Mouse (Mus musculus): ENCODE results near the gene Pmf1. TPM values are rescaled to one million over a fixed set of nuclear protein-coding genes. Genes with fewer than 3 reads are reported as not detected.

Gene Pmf1
- polyA plus RNA-seq, 1 experiment from 2014 or later: 98.4 TPM

- peaks cover 13% of the 10 kb centered on the region for H3K27me3 ChIP-seq (ENCODE audit: control insufficient read depth, insufficient read depth, low read length)
- ATAC-seq (replicated peaks; ENCODE audit: extremely low read depth, insufficient read depth, low FRiP score): no peak
Observed at GRCm38 (mm10) chr3:88452716-88453115, 42.6 kb upstream of the Pmf1 start.

GRCm38 (mm10) chr3:88452246-88452645, 42.1 kb upstream of the Pmf1 start:
- 66% methylated on average over 5 of the region's 5 CpGs for WGBS
- H3K27me3 ChIP-seq (ENCODE audit: control insufficient read depth, insufficient read depth, low read length): peaks cover 13% of the 10 kb centered on the region
- no peaks in the 10 kb centered on the region; the same call in none of the 2 replicates for H3K4me1 ChIP-seq (ENCODE audit: control insufficient read depth, insufficient read depth, low read length)

More at GRCm38 (mm10) chr3:88452716-88453115, 42.6 kb upstream of the Pmf1 start:
- H3K9me3 ChIP-seq (replicated peaks; ENCODE audit: control insufficient read depth, low read length): no peaks in the 10 kb centered on the region
- no peak overlapping the region for H3K4me3 ChIP-seq (ENCODE audit: low read length)
- no peak overlapping the region for H3K27ac ChIP-seq (ENCODE audit: low read length)
- no peaks in the 10 kb centered on the region; the same call in none of the 2 replicates for H3K4me1 ChIP-seq (ENCODE audit: control insufficient read depth, insufficient read depth, low read length)
- no peak overlapping the region for H3K9ac ChIP-seq (ENCODE audit: low read length)
- H3K36me3 ChIP-seq (ENCODE audit: control insufficient read depth, insufficient read depth): no peaks in the 10 kb centered on the region
- H3K4me2 ChIP-seq (ENCODE audit: low read depth, low read length): no peak overlapping the region
- WGBS: 62% methylated on average over 6 of the region's 6 CpGs

GRCm38 (mm10) chr3:88450379-88451131, 40.4 kb upstream of the Pmf1 start:
- ATAC-seq (replicated peaks; ENCODE audit: extremely low read depth, insufficient read depth, low FRiP score): no peak
- Histone ChIP-seq H3K4me3 (ENCODE audit: low read length) (no peak overlapping the region), H3K27me3 (ENCODE audit: control insufficient read depth, insufficient read depth, low read length) (peaks cover 13% of the 10 kb centered on the region), H3K36me3 (ENCODE audit: control insufficient read depth, insufficient read depth) (no peaks in the 10 kb centered on the region), H3K4me2 (ENCODE audit: low read depth, low read length) (no peak overlapping the region), H3K9ac (ENCODE audit: low read length) (no peak overlapping the region), H3K4me1 (ENCODE audit: control insufficient read depth, insufficient read depth, low read length) (peaks cover 2% of the 10 kb centered on the region), H3K9me3 (replicated peaks; ENCODE audit: control insufficient read depth, low read length) (no peaks in the 10 kb centered on the region), H3K27ac (ENCODE audit: low read length) (no peak overlapping the region)
- 71% methylated on average over 12 of the region's 12 CpGs for WGBS

More at GRCm38 (mm10) chr3:88452246-88452645, 42.1 kb upstream of the Pmf1 start:
- no peak overlapping the region for H3K4me2 ChIP-seq (ENCODE audit: low read depth, low read length)
- H3K9me3 ChIP-seq (replicated peaks; ENCODE audit: control insufficient read depth, low read length): no peaks in the 10 kb centered on the region
- H3K36me3 ChIP-seq (ENCODE audit: control insufficient read depth, insufficient read depth): no peaks in the 10 kb centered on the region
- no peak for ATAC-seq (replicated peaks; ENCODE audit: extremely low read depth, insufficient read depth, low FRiP score)
- no peak overlapping the region for H3K27ac ChIP-seq (ENCODE audit: low read length)
- H3K4me3 ChIP-seq (ENCODE audit: low read length): no peak overlapping the region
- no peak overlapping the region for H3K9ac ChIP-seq (ENCODE audit: low read length)

GRCm38 (mm10) chr3:88449395-88450023, 39.4 kb upstream of the Pmf1 start:
- H3K9ac ChIP-seq (ENCODE audit: low read length): peak overlapping the region; percentile 38; the same call in 1 of the 2 replicates
- H3K9me3 ChIP-seq (replicated peaks; ENCODE audit: control insufficient read depth, low read length): no peaks in the 10 kb centered on the region
- no peak for ATAC-seq (replicated peaks; ENCODE audit: extremely low read depth, insufficient read depth, low FRiP score)
- WGBS: 15% methylated on average over 19 of the region's 21 CpGs
- peaks cover 2% of the 10 kb centered on the region for H3K4me1 ChIP-seq (ENCODE audit: control insufficient read depth, insufficient read depth, low read length)
- peak overlapping the region; percentile 30 for H3K4me3 ChIP-seq (ENCODE audit: low read length)
- no peaks in the 10 kb centered on the region for H3K36me3 ChIP-seq (ENCODE audit: control insufficient read depth, insufficient read depth)
- peaks cover 11% of the 10 kb centered on the region for H3K27me3 ChIP-seq (ENCODE audit: control insufficient read depth, insufficient read depth, low read length)
- peak overlapping the region; percentile 54 for H3K4me2 ChIP-seq (ENCODE audit: low read depth, low read length)
- H3K27ac ChIP-seq (ENCODE audit: low read length): no peak overlapping the region

GRCm38 (mm10) chr3:88448443-88448842, 38.3 kb upstream of the Pmf1 start:
- Histone ChIP-seq H3K36me3 (ENCODE audit: control insufficient read depth, insufficient read depth) (no peaks in the 10 kb centered on the region), H3K4me3 (ENCODE audit: low read length) (no peak overlapping the region), H3K9ac (ENCODE audit: low read length) (no peak overlapping the region), H3K4me2 (ENCODE audit: low read depth, low read length) (no peak overlapping the region), H3K27me3 (ENCODE audit: control insufficient read depth, insufficient read depth, low read length) (peaks cover 10% of the 10 kb centered on the region), H3K9me3 (replicated peaks; ENCODE audit: control insufficient read depth, low read length) (no peaks in the 10 kb centered on the region), H3K4me1 (ENCODE audit: control insufficient read depth, insufficient read depth, low read length) (peaks cover 2% of the 10 kb centered on the region), H3K27ac (ENCODE audit: low read length) (no peak overlapping the region)
- 79% methylated on average over 8 of the region's 8 CpGs for WGBS
- ATAC-seq (replicated peaks; ENCODE audit: extremely low read depth, insufficient read depth, low FRiP score): no peak

GRCm38 (mm10) chr3:88447676-88448183, 37.6 kb upstream of the Pmf1 start:
- peaks cover 10% of the 10 kb centered on the region for H3K27me3 ChIP-seq (ENCODE audit: control insufficient read depth, insufficient read depth, low read length)
- peaks cover 2% of the 10 kb centered on the region for H3K4me1 ChIP-seq (ENCODE audit: control insufficient read depth, insufficient read depth, low read length)
- H3K36me3 ChIP-seq (ENCODE audit: control insufficient read depth, insufficient read depth): no peaks in the 10 kb centered on the region
- H3K9ac ChIP-seq (ENCODE audit: low read length): no peak overlapping the region
- 59% methylated on average over 8 of the region's 8 CpGs for WGBS
- H3K9me3 ChIP-seq (replicated peaks; ENCODE audit: control insufficient read depth, low read length): no peaks in the 10 kb centered on the region
- H3K4me2 ChIP-seq (ENCODE audit: low read depth, low read length): no peak overlapping the region
- H3K4me3 ChIP-seq (ENCODE audit: low read length): no peak overlapping the region
- ATAC-seq (replicated peaks; ENCODE audit: extremely low read depth, insufficient read depth, low FRiP score): no peak
- no peak overlapping the region for H3K27ac ChIP-seq (ENCODE audit: low read length)

DNA sequence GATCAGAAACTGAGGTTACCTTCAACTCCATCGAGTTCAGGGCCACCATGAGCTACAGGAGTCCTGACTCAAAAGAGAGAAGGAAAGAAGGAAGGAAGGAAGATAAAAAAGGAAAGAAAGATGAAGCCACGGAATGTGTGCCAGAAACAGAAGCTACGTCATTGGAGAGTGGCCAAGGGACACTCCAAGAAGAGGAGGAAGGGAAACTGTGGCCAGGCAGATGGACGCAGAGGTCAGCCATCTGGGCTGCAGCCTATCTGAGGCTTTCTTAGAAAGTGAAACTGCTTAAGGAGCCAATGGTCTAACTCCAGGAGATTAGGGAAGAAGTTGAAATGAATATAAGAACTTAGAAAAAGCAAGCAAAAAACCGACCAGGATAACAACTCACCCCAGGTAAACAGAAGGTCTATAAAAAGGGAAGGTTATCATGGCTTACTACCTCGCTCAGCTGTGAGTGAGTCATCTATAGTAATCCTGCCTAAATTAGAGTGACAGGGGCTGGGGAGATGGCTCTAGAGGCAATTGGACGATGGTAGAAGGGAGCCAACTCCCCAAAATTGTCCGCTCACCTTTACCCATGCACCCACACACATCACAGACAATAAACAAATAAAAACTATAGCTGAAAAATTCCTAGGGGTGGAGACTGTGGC, 36.5 kb upstream of the Pmf1 start:
- H3K4me1 ChIP-seq (ENCODE audit: control insufficient read depth, insufficient read depth, low read length): peaks cover 2% of the 10 kb centered on the region
- no peaks in the 10 kb centered on the region for H3K9me3 ChIP-seq (replicated peaks; ENCODE audit: control insufficient read depth, low read length)
- H3K9ac ChIP-seq (ENCODE audit: low read length): no peak overlapping the region
- no peak overlapping the region for H3K27ac ChIP-seq (ENCODE audit: low read length)
- 46% methylated on average over 8 of the region's 8 CpGs for WGBS
- H3K4me2 ChIP-seq (ENCODE audit: low read depth, low read length): no peak overlapping the region
- H3K36me3 ChIP-seq (ENCODE audit: control insufficient read depth, insufficient read depth): no peaks in the 10 kb centered on the region
- H3K4me3 ChIP-seq (ENCODE audit: low read length): no peak overlapping the region
- no peak for ATAC-seq (replicated peaks; ENCODE audit: extremely low read depth, insufficient read depth, low FRiP score)
- H3K27me3 ChIP-seq (ENCODE audit: control insufficient read depth, insufficient read depth, low read length): peaks cover 7% of the 10 kb centered on the region

DNA sequence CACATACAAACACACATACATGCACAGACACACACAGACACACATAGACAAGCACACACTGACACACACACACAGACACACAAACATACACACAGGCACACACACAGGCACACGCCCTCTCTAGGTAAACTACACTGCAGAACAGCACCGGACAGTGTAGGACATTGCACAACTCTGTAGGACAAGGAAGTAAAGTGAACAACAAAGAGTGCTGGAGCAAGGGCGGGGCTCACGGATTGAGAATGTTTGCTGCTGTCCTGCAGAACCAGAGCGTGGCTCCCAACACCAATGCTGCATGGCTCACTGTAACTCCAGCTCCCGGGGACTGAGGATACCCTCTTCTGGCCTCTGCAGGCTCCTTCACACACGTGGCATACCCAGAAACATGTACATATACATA, 32.8 kb upstream of the Pmf1 start:
- WGBS: 66% methylated on average over 7 of the region's 7 CpGs
- ATAC-seq (replicated peaks; ENCODE audit: extremely low read depth, insufficient read depth, low FRiP score): no peak
- H3K36me3 ChIP-seq (ENCODE audit: control insufficient read depth, insufficient read depth): no peaks in the 10 kb centered on the region
- H3K9me3 ChIP-seq (replicated peaks; ENCODE audit: control insufficient read depth, low read length): no peaks in the 10 kb centered on the region
- H3K27ac ChIP-seq (ENCODE audit: low read length): no peak overlapping the region
- no peak overlapping the region for H3K4me3 ChIP-seq (ENCODE audit: low read length)
- peaks cover 6% of the 10 kb centered on the region for H3K4me1 ChIP-seq (ENCODE audit: control insufficient read depth, insufficient read depth, low read length)
- no peak overlapping the region for H3K4me2 ChIP-seq (ENCODE audit: low read depth, low read length)
- H3K27me3 ChIP-seq (ENCODE audit: control insufficient read depth, insufficient read depth, low read length): no peaks in the 10 kb centered on the region
- H3K9ac ChIP-seq (ENCODE audit: low read length): no peak overlapping the region

GRCm38 (mm10) chr3:88442488-88442887, 32.4 kb upstream of the Pmf1 start:
- H3K4me1 ChIP-seq (ENCODE audit: control insufficient read depth, insufficient read depth, low read length): peaks cover 8% of the 10 kb centered on the region
- no peaks in the 10 kb centered on the region for H3K36me3 ChIP-seq (ENCODE audit: control insufficient read depth, insufficient read depth)
- no peak overlapping the region for H3K4me2 ChIP-seq (ENCODE audit: low read depth, low read length)
- no peak overlapping the region for H3K9ac ChIP-seq (ENCODE audit: low read length)
- no peak overlapping the region for H3K4me3 ChIP-seq (ENCODE audit: low read length)
- no peaks in the 10 kb centered on the region for H3K27me3 ChIP-seq (ENCODE audit: control insufficient read depth, insufficient read depth, low read length)
- H3K27ac ChIP-seq (ENCODE audit: low read length): no peak overlapping the region
- WGBS: 67% methylated on average over 12 of the region's 12 CpGs
- no peaks in the 10 kb centered on the region for H3K9me3 ChIP-seq (replicated peaks; ENCODE audit: control insufficient read depth, low read length)
- ATAC-seq (replicated peaks; ENCODE audit: extremely low read depth, insufficient read depth, low FRiP score): no peak

Measured in heart, embryonic 16.5 days (tissue).